Mouse (Mus musculus) heart, postnatal 0 days (tissue): ENCODE measurements at regions not wholly inside any gene's neighbourhood (a gene's known extent, or its start where the extent isn't known, plus 50 kb on each side); places are given as distances from the start of the nearest gene placed in this dataset.

Source experiments
- CTCF ChIP-seq: IDR thresholded peaks from 2 replicates; pipeline ENCODE4 v1.5.1; 2016; ENCODE audit warnings: antibody characterized with exemption, control low read depth, low read depth
- EP300 ChIP-seq: IDR thresholded peaks from 2 replicates; pipeline ENCODE4 v1.6.1; 2016; ENCODE audit warnings: antibody characterized with exemption, low read depth

DNA sequence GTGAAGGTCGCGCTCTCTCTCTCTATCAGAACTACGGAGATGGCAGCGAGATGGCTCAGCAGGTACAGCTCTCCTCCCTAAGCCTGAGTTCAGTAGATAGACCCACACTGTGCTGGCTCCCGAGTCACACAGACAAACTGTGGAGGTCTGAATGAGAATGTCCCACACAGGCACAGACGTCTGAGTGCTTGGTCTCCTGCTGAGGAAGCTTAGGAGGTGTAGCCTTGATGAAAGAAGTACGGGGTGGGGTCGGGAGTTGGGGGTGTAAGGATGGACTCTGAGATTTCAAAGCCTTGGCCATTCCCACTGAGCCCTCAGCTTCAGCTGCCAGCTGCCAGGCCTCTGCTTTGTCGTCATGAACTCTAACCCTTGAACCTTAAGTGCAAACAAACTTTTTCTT is 134.2 kb upstream of the Foxn2 start:
- TF ChIP-seq CTCF: no peak
- TF ChIP-seq EP300: no peak
